22 mouse cellular contexts compared by ENCODE assay signal in the genomic region with DNA sequence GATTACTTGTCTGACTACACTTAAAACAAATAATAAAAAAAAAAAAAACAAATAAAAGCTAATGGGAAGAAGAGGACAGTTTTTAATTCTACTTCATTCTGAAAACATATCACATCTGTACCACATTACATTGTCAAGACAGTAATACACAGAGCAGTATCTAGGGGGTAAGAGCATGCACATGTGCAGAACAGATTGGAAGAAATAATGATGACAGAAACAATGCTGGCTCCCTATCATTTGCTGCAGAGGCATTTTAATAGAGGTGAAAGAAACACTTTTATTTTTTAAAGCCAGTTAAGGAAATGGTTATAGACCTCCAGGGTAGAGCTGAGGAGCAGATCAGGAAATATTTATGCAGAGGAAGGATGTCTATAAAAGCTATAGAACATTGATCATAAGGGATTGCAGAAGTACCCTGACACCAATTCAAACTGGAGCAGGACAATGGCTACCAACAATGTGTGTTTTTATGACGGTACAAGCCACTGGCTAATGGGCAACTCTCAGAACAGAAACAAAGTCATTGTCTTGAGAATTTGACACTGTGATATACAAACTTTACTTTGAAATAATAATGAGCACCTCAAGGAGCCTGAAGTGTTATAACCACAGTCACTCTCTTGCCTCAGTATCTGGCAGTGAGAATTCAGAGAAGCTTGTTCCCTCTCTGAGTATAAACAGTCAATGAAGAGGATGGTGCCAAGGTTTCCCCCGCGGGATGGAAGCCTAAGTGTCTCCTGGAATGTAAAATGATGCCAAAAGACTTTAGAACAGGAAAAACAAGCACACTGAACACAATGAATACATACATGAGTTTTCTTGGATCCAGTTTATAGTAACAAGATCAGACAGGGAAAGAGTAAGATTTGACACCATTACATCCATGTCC.
DNase-seq lines count a peak whose midpoint lies in the region; ATAC-seq lines count a peak whose summit lies in the region.
"Had no signal": no experiment of that assay in that cellular context is flagged by ENCODE, and none has a peak within 500 bp of the region (broad histone marks: within the 10 kb centered on the region; RNA-seq: fewer than 3 reads in every experiment).

No protein-coding gene starts in this region.

- H3K9me3 ChIP-seq in limb, embryonic 15.5 days: no peaks in the 10 kb centered on the region
- no peaks in the 10 kb centered on the region for H3K9me3 ChIP-seq in hindbrain, embryonic 12.5 days (replicated peaks)
- H3K9me3 ChIP-seq: embryonic facial prominence, embryonic 15.5 days; forebrain, embryonic 15.5 days; heart, embryonic 10.5 days; heart, embryonic 15.5 days; hindbrain, embryonic 10.5 days; hindbrain, embryonic 15.5 days had no signal

- intact Hi-C loops in gastrocnemius, postnatal 14 days (cut with DNase I; ENCODE audit: low total_unique reads): no loop called here

- peak; percentile 36 for DNase-seq in gastrocnemius, adult 18-20 months (ENCODE audit: low spot score)
- no peak for DNase-seq in gastrocnemius, postnatal 10 days
- peak; percentile 5 for DNase-seq in 3T3-L1 (ENCODE audit: low read depth, low spot score)
- peak; percentile 4 for DNase-seq in gastrocnemius, postnatal 14 days
- no peak for DNase-seq in thymus, adult 18-20 months
- DNase-seq: adrenal gland, adult 2 months; adrenal gland, postnatal 25 days; cerebellum, adult 18-20 months; cerebellum, adult 9-11 months; cerebellum, postnatal 36 days had no signal

- no peaks in the 10 kb centered on the region for H3K36me3 ChIP-seq in limb, embryonic 15.5 days
- no peaks in the 10 kb centered on the region for H3K36me3 ChIP-seq in hindbrain, embryonic 12.5 days
- H3K36me3 ChIP-seq: embryonic facial prominence, embryonic 15.5 days; forebrain, embryonic 15.5 days; heart, embryonic 10.5 days; heart, embryonic 15.5 days; hindbrain, embryonic 10.5 days; hindbrain, embryonic 15.5 days had no signal

- 0 out of 2 replicates have a peak, but pooled peaks have one; percentile 65 for ATAC-seq in limb, embryonic 15.5 days (ENCODE audit: insufficient number of reproducible peaks, low FRiP score, low TSS enrichment, low read depth)
- ATAC-seq in hindbrain, embryonic 12.5 days (ENCODE audit: low FRiP score): no peak
- ATAC-seq: forebrain, embryonic 15.5 days; intestine, embryonic 16.5 days; Patski had no signal

- H3K4me2 ChIP-seq in limb, embryonic 15.5 days: no peak overlapping the region
- H3K4me2 ChIP-seq in hindbrain, embryonic 12.5 days (replicated peaks): no peak overlapping the region
- H3K4me2 ChIP-seq: embryonic facial prominence, embryonic 15.5 days; forebrain, embryonic 15.5 days; heart, embryonic 15.5 days; hindbrain, embryonic 15.5 days had no signal

- H3K4me1 ChIP-seq in limb, embryonic 15.5 days: no peaks in the 10 kb centered on the region
- no peaks in the 10 kb centered on the region for H3K4me1 ChIP-seq in hindbrain, embryonic 12.5 days
- H3K4me1 ChIP-seq: embryonic facial prominence, embryonic 15.5 days; forebrain, embryonic 15.5 days; heart, embryonic 10.5 days; heart, embryonic 15.5 days; hindbrain, embryonic 10.5 days; hindbrain, embryonic 15.5 days had no signal

- WGBS in limb, embryonic 15.5 days: 45% methylated on average over 3 of the region's 3 CpGs
- WGBS in hindbrain, embryonic 12.5 days: 80% methylated on average over 3 of the region's 3 CpGs

- H3K9ac ChIP-seq in limb, embryonic 15.5 days: no peak overlapping the region
- no peak overlapping the region for H3K9ac ChIP-seq in hindbrain, embryonic 12.5 days
- H3K9ac ChIP-seq: embryonic facial prominence, embryonic 15.5 days; forebrain, embryonic 15.5 days; heart, embryonic 15.5 days; hindbrain, embryonic 15.5 days had no signal

- H3K27me3 ChIP-seq in limb, embryonic 15.5 days: no peaks in the 10 kb centered on the region
- H3K27me3 ChIP-seq in hindbrain, embryonic 12.5 days: no peaks in the 10 kb centered on the region
- H3K27me3 ChIP-seq: CH12.LX; embryonic facial prominence, embryonic 15.5 days; forebrain, embryonic 15.5 days; heart, embryonic 15.5 days; hindbrain, embryonic 15.5 days had no signal

- no peak overlapping the region for H3K27ac ChIP-seq in limb, embryonic 15.5 days
- H3K27ac ChIP-seq in hindbrain, embryonic 12.5 days: no peak overlapping the region
- H3K27ac ChIP-seq: embryonic facial prominence, embryonic 15.5 days; forebrain, embryonic 15.5 days; heart, embryonic 10.5 days; heart, embryonic 15.5 days; hindbrain, embryonic 10.5 days; hindbrain, embryonic 15.5 days had no signal

- H3K4me3 ChIP-seq in limb, embryonic 15.5 days: no peak overlapping the region
- H3K4me3 ChIP-seq in hindbrain, embryonic 12.5 days: no peak overlapping the region
- H3K4me3 ChIP-seq: embryonic facial prominence, embryonic 15.5 days; erythroblast, embryonic 14.5 days; forebrain, embryonic 15.5 days; heart, embryonic 10.5 days; heart, embryonic 15.5 days; hindbrain, embryonic 10.5 days; hindbrain, embryonic 15.5 days had no signal

Comparison
In these comparisons a context has a peak if more than half of its experiments do, and no peak if none do; other contexts are left out.
1. DNase-seq: peak in gastrocnemius, adult 18-20 months (single experiment), 3T3-L1 (single experiment) and gastrocnemius, postnatal 14 days (single experiment); none in gastrocnemius, postnatal 10 days (single experiment) and thymus, adult 18-20 months (0 of 2).